Mouse (Mus musculus): ENCODE measurements around the gene Ext2. TPM values are rescaled to one million over a fixed set of nuclear protein-coding genes. Genes with fewer than 3 reads are reported as not detected.

Gene Ext2
- 10 to 100 TPM; 55.5 to 58.1 TPM for total RNA-seq (2021)

DNA sequence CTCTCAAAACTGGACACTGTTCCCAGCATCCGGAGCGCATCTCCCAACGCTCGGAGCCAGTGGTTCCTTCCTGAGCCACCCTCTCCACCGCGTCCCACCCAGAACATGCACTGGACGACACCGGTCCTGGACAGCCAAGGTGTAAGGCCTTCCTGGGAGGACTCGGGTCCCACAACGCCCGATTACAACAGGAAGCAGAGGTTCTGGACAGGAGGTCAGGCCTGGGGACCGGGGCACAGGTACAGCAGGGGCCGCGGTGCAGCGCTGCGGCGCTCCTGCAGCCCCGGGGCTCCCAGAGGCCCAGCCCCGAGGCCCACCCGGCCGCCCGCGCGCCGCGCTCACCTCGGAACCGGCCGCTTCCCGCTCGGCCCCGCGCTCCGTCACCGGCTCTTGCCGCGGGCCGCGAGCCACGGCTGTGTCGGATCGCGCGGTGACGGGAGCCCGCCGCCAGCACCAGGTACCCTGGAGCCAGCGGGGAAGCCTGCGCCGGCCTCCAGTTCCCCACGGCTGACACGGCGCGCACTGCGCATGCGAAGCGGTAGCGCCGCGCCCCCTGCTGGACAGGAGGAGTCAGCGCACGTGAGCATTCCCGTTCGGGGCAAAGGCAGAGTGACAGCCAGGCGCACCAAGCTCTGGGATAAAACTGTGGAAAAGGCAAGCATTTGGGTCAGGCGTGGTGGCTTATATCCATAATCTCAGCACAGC, at the start of gene Ext2:
Ext2 (minus strand) TSS at position 524 of the 705 bp plus-strand sequence.
- DNase-seq (ENCODE audit: extremely low spot score in 1 of 2, low spot score in 2 of 2), result peak; percentile 82 to 91
- intact Hi-C loops (cut with DNase I), result no loop called here

DNA sequence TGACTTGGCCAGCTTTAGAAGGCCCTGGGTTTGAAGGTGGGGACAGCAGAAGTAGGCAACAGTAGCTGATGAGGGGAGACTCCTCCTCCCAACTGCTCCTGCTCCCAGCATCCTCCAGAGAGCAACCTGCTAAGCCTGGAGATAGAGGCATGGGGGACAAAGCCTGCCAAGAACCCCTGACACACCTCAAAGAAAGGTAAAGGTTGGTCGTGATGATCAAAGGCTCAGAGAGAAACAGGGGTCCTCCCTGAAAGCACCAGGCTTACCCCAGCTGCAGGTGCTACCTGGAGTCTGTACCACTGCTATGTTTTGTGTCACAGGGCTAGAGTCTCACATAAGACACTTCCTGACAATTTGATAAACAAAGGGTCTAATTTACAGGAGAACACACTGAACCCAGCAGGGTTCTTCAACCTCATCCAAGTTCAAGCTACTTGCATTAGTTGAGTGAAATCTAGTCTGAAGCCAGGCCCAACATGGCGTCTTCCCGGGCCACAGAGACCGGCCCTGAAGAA, 49.1 kb upstream of the Ext2 start:
- no peak for DNase-seq (ENCODE audit: extremely low spot score in 1 of 2, low spot score in 2 of 2)
- intact Hi-C loops (cut with DNase I), result loop anchor here (2.0 to 5.0 kb wide), 2 partner anchors 86 to 131 kb away; partner anchors contain the start of gene Gm13889

DNA sequence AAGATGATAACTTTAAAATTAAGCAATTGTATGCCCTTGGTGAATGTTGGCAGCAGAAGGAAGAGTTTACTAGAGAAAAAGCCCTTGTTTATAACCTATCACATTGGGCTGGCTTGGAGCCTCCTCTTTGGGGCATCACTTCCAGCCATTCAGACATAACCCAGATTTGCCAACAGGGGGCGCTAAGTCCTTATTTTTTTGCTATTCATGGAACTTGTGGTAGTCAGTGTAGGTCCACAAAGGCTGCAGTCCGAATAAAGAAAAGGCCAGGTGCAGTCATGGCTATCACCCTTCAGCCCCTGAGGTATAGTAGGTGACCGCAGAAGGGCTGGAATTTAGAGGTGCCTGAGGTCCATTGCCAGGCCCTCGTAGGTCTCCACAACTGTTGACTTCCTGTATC, 48.5 kb upstream of the Ext2 start:
- intact Hi-C loops (cut with DNase I), result loop anchor here (2.0 to 5.0 kb wide), 2 partner anchors 86 to 132 kb away; partner anchors contain the start of gene Gm13889

DNA sequence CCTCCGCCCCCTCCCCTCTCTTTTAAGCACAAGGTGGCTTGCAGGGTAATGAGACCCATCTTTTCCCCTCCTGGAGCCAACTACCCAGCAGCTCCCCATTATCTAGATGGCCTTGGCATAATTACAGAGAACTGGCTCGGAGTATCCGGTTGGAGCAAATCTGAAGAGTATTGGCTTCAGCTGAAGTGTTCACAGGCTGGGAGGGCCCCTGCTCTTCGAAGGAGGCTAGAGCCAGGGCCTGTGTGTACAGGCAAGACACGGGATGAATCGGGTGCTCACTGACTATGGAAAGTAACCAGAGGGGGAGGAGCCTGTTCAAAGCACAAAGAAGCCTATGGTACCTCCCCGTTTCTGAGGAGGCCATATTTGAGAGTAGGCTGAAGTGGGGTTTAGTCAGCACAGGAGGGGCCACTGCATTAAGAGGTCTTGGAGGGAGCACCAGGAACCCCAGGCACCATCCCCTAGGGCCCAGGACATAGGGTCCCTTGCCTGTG, 46.8 kb upstream of the Ext2 start, which contains the start of gene Accsl:
Accsl (minus strand) TSS at position 51 of the 494 bp plus-strand sequence.
- intact Hi-C loops (cut with DNase I), result no loop called here
- no peak for DNase-seq (ENCODE audit: extremely low spot score in 1 of 2, low spot score in 2 of 2)

More for the DNA sequence above, 48.5 kb upstream of the Ext2 start:
- peak; percentile 72 to 74 for DNase-seq (ENCODE audit: extremely low spot score in 1 of 2, low spot score in 2 of 2)

DNA sequence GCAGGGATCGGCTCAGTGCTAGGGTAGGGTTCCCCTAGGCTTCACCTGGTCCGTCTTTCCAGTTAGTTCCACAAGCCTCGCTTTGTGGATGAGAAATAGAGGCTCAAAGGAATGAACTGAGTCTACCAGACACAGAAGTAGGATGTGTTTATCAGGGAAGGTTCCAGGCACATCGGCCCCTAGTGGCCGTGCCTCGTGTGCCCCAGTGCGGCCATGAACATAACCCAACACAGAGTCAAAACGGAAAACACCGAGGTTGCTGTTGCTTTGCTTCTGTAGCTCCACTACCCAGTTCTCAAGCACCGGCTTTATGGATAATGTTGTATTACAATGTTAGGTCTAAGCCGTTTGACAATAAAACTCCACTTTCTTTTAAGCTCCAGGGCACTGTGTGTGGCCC, 46.2 kb upstream of the Ext2 start:
- intact Hi-C loops (cut with DNase I), result no loop called here
- no peak for DNase-seq (ENCODE audit: extremely low spot score in 1 of 2, low spot score in 2 of 2)

DNA sequence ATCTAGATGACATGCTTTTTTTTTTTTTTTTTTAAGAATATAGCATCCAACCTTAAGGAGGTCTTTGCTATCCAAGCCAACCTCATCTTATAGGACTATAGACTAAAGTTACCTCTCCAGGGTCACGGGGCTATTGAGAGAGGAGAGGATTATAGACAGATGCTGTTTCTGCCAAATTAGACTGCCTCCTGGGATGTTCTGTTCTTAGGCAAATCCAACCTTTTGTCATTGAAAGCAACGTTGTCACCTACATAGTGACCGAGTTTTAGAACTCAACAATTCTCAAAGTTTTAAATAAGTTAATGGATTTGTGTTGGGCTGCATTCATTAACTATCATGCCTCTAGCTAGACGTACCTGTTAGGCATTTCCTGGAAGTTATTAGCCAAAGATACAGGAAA, 40.9 kb upstream of the Ext2 start:
- DNase-seq (ENCODE audit: extremely low spot score in 1 of 2, low spot score in 2 of 2), result no peak
- intact Hi-C loops (cut with DNase I), result no loop called here

DNA sequence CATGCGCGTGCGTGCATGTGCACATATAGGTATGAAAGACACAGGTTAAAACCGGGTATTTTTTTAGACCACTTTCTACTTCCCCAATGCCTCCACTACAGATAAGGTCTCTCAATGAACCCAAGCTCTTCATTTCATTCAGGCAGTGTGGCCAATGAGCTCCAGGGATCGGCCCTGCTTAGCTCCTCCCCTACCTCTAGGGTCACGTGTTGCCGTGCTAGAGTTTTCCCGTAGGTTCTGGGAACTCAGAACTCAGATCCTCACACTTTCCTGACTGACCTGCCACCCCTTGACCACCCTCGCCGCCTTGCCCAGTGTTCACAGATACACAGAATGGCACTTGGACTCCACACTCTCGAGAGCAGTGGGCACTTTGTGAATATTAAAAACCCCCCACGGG, 36.5 kb upstream of the Ext2 start:
- intact Hi-C loops (cut with DNase I), result no loop called here
- DNase-seq (ENCODE audit: extremely low spot score in 1 of 2, low spot score in 2 of 2), result no peak

DNA sequence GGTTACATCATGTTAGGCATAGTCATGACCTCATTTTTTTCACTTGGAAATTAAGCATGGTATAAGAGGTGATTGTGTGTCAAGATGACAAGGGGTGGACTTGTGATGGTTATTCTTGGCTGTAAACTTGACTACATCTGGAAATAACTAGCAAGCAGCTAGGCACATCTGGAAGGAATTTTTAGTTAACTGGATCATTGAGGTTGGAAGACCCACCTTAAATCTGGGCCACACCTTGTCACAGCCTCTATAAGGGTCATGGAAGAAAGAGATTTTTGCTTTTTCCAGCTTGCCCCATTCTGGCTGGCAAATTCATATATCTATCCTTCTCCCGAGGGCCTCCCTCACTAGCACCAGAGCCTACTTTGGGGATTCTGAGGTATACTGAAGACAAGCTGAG, 28.9 kb upstream of the Ext2 start:
- intact Hi-C loops (cut with DNase I), result no loop called here
- DNase-seq (ENCODE audit: extremely low spot score in 1 of 2, low spot score in 2 of 2), result no peak

DNA sequence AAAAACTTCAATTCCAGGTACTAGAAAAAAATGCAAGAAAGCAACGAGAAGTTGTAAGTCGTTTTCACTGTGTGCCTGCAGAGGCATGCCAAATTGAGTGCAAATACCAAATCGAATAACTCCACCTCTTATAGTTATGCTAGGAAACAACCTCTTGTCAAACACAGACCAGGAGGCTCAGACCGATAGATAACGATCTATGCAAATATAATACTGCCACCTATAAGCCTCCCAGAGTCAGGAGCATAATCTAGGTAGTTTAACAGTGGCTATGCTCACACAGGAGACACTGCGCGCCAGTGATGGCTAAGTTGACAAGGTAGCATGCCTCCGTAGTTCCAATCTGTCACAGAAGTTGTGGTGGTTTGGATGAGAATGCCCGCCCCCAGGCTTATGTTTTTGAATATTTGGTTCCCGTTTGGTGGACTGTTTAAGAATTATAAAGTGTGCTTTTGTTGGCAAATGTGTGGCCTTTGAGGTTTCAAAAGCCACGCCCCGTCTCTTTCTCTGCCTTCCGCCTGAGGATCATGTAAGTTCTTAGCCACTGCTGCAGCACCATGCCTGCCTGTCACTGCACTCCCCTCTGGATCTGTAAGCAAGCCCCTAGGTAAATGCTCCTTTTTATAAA, 28.1 kb upstream of the Ext2 start:
- intact Hi-C loops (cut with DNase I), result no loop called here
- no peak for DNase-seq (ENCODE audit: extremely low spot score in 1 of 2, low spot score in 2 of 2)

DNA sequence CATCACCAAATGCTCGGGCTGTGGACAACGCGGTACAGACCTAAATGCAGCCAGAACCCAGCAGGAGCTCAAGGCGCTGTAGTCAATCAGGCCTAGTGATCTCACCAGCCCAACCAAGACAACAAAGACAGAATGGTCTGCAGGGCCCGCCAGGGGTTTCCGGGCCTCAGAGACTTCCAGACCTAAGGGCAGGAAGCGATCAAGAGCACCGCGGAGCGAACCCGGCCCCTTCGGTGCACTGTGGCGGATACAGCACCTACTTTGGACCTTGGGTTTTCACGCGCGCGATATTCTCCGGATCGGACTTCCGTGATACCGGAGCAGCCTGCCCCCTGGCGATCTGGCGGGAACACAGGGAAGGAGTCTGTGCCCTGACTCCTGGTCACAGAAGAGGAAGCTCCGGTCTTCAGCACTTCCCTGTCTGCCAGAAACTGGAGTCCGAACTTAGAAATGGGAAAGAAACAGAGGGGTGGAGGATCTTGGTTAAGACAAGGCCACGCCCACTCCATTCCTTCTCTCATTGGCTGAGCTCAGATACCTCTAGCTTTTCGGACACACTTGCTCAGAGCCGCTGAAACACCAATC, 27.2 kb upstream of the Ext2 start, which contains the start of gene Accs:
Accs (minus strand) TSS at position 439 of the 585 bp plus-strand sequence.
- intact Hi-C loops (cut with DNase I), result no loop called here

DNA sequence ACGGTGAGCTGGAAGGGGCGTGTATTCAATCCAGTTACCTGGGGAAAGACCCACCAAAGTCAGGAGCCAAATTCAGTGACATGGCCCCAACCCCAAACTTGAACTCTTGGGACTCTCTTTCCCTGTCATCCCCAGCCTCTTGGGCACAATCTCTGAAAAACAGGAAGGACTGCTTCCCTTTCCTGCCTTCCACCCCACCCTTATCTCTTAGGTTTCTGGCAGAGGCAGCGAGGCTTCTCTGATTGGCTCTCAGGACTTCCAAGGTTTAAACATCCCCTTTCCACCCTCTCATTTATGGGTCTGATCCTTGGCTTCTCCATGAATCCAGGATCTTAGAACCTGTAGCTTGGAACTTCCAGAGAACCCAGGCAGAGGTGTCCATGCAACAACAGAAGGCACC, 19.0 kb upstream of the Ext2 start:
- intact Hi-C loops (cut with DNase I), result no loop called here
- no peak for DNase-seq (ENCODE audit: extremely low spot score in 1 of 2, low spot score in 2 of 2)

More for the DNA sequence above, 27.2 kb upstream of the Ext2 start, which contains the start of gene Accs:
- DNase-seq (ENCODE audit: extremely low spot score in 1 of 2, low spot score in 2 of 2), result peak; percentile 42 to 83

DNA sequence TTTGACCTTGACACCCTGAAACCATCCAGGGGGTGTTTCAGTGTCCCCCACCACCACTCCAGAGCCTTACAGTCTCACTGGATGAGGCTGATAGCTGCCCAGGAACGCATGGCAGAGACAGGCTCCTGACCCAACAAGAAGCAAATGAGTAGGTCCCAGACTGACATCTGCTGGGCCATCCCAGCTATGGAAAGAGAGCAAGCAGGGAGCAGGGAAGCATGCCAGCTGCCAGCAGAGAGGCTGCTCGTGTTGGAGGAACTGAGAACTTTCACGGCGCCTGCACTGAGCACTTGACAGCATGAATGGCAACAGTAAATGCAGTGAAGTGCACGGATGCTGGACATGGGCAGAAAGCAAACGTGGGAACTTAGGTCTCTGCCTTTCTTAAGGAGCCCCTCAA, 17.7 kb upstream of the Ext2 start:
- DNase-seq (ENCODE audit: extremely low spot score in 1 of 2, low spot score in 2 of 2), result peak in 1 of 2 experiments; percentile 61
- intact Hi-C loops (cut with DNase I), result no loop called here

DNA sequence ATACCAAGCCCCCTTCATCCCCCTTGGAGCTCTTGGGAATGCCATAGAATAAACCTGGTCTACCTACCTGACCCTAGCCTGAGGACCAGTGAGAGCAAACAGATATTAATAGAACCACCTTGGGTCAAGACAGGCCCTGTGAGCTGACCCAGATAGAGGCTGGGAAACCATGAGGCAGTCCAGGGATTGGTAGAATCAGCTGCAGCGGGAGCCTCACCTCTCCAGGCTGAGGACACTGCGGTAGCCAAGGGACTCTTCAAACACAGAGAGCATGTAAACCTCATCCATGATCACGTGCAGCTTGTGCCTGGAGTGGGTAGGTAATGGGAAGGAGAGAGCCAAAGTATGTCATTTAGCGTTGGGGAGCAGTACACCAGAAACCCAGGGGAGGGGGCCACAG, 16.6 kb upstream of the Ext2 start:
- DNase-seq (ENCODE audit: extremely low spot score in 1 of 2, low spot score in 2 of 2), result no peak
- intact Hi-C loops (cut with DNase I), result no loop called here

DNA sequence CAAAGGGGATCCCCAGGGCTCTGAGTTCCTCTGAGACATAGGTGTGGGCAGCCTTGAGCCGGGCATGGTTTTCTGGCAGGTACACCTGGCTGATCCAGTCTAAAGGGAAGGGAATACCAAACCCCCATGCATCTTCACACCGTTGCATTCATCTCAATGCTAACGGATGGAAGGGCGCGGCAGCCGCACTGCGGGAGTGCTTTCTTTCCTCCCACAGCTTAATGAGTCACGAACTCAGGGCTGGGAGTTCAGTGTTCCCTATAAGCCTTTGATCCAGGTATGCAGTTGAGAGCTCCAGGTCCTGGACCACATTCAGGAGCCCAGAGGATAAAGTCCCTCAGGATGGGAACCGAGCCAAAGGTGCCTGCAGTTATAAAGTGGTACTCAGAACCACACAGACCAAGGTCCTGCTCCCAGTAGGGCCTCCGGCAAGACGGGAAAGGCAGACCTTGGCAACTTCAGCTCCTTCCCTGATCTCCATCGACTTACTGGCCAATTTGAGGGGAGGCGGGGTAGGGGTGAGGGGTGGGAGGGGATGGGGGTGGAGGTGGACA, 13.9 kb upstream of the Ext2 start:
- DNase-seq (ENCODE audit: extremely low spot score in 1 of 2, low spot score in 2 of 2), result no peak
- intact Hi-C loops (cut with DNase I), result no loop called here

DNA sequence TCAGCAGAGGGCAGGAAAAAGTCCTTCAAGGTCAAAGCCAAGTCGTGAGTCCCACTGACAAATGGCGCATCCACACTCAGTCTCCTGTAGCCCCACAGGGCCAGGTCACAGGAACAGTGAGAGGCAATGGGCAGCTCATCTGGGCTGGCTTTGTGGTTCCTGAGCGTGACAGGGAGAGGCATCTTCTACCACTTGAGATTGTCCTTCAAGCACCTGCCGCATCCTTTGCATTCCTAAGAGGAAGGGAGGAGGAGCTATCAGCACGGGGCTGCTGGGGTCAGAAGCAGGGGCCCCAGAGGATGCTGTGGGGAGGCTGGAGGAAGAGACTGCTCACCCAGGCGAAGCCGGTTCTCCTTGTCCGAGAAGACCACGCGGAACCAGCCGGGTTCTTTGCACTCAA, 13.2 kb upstream of the Ext2 start:
- DNase-seq (ENCODE audit: extremely low spot score in 1 of 2, low spot score in 2 of 2), result no peak
- intact Hi-C loops (cut with DNase I), result no loop called here

DNA sequence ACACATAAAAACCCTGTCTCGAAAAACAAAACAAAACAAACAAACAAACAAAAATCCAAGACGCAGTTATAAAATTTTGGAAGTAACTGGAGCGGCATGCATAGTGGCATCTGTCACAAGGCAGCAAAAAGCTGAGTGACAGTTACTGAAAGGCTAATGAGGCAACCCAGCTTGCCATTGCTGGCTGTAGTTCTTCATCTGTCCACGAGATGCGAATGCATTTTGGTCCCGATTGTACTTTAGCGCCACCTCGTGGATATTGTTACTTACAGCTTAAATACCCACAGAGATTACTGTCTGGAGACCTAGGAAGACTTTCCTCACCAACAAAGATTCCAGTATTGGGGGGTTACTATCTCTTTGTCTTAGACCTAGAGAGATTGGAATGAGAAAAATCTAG, 1.2 kb upstream of the Ext2 start:
- peak; percentile 65 to 78 for DNase-seq (ENCODE audit: extremely low spot score in 1 of 2, low spot score in 2 of 2)
- intact Hi-C loops (cut with DNase I), result no loop called here

DNA sequence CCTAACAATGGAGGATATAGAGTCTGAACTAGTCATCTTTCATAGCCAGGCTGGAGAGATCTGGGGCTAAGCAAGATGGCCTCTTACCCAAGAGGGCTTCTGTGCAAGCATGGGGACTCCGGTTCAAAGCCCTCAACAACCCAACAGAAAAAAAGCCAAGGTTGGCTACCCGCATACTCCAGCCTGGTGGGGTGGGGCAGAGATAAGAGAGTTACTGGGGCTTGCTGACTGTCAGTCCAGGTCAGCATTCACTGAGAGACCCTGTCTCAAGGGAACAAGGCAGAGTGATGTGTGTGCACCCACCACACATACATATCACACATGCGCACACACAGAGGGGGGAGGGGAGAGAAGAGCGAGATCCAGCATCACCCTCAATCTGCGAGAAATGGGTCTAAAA, 4.6 kb downstream of the Ext2 start:
- intact Hi-C loops (cut with DNase I), result no loop called here
- DNase-seq (ENCODE audit: extremely low spot score in 1 of 2, low spot score in 2 of 2), result no peak

DNA sequence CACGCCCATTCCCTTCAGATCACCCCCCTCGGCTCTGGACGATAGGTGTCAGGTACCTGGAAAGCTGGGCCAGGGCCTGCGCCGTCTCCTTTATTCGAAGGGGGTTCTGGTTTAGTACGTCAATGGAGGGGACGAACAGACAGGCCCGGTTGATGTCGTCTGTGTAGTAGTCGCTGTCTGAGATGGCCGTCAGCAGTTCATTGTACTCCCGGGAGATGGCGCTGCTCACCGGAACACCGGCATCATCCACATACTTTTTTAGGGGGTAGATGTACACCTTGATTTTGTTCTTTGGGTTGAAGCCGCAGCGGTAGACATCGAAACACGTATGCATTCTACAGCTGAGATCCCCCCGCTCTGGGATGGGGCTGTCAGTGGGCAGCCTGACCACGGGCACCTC, 9.0 kb downstream of the Ext2 start:
- DNase-seq (ENCODE audit: extremely low spot score in 1 of 2, low spot score in 2 of 2), result no peak
- intact Hi-C loops (cut with DNase I), result no loop called here

DNA sequence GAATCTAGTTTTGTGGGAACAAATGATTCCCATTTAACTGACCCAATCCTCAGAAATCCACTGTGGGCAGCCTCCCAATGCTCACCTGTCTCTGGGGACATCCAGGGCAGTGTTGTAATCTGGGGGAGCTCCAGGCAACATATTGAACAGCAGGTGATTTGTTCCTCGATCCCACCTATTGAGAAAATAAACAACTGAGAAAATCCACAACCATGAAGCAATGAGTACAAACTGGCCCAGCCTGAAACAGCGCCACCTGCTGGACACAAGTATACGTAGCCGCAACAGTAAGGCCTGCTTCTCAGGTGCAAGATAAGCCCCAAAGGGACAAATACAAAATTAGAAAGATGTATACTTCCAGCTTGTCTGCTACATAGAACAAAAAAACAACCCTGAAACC, 10.6 kb downstream of the Ext2 start:
- peak in 1 of 2 experiments; percentile 69 for DNase-seq (ENCODE audit: extremely low spot score in 1 of 2, low spot score in 2 of 2)

More for the DNA sequence above, 10.6 kb downstream of the Ext2 start:
- intact Hi-C loops (cut with DNase I), result no loop called here

Data from left cerebral cortex, postnatal 10 days (tissue).